Mouse (Mus musculus) lung, embryonic 14.5 days (tissue): ENCODE results near the gene Usp33. TPM values are rescaled to one million over a fixed set of nuclear protein-coding genes. Genes with fewer than 3 reads are reported as not detected.

Experiments used
- ATAC-seq: fragments of 200-750 bp; cut with Nextera tagmentation; 2 replicates; pipeline ENCODE4 v1.8.0; 2017; ENCODE audit warnings: mild to moderate bottlenecking, moderate TSS enrichment, moderate library complexity; ENCODE audit not compliant: insufficient read depth
- DNase-seq: peaks from one replicate; pipeline ENCODE4 v3.0.0-alpha.2; 2015
- H3K27ac ChIP-seq: fragments of 300-500 bp; sonication (generic); 2 replicates; pipeline ENCODE4 v1.5.1; 2014; ENCODE audit warnings: low read depth, mild to moderate bottlenecking, moderate library complexity
- H3K27me3 ChIP-seq: fragments of 300-500 bp; sonication (generic); 2 replicates; pipeline ENCODE4 v1.6.1; 2014; ENCODE audit warnings: low read length, control low read depth; ENCODE audit not compliant: insufficient read depth
- H3K36me3 ChIP-seq: fragments of 300-500 bp; sonication (generic); 2 replicates; pipeline ENCODE4 v1.6.1; 2014; ENCODE audit warnings: control low read depth; ENCODE audit not compliant: insufficient read depth
- H3K4me1 ChIP-seq: fragments of 300-500 bp; sonication (generic); 2 replicates; pipeline ENCODE4 v1.6.1; 2014; ENCODE audit warnings: antibody characterized with exemption, control low read depth; ENCODE audit not compliant: insufficient read depth
- H3K4me2 ChIP-seq: fragments of 300-500 bp; sonication (generic); 2 replicates; pipeline ENCODE4 v1.6.1; 2014; ENCODE audit warnings: mild to moderate bottlenecking
- H3K4me3 ChIP-seq: fragments of 300-500 bp; sonication (generic); 2 replicates; pipeline ENCODE4 v1.5.1; 2014; ENCODE audit warnings: low read depth, low read length
- H3K9ac ChIP-seq: fragments of 300-500 bp; sonication (generic); 2 replicates; pipeline ENCODE4 v1.6.1; 2014
- H3K9me3 ChIP-seq: fragments of 300-500 bp; sonication (generic); 2 replicates; pipeline ENCODE4 v1.6.1; 2016; ENCODE audit warnings: low read depth, low read length, control low read depth
- CTCF ChIP-seq: IDR thresholded peaks from 2 replicates; pipeline ENCODE4 v1.5.1; 2016; ENCODE audit warnings: antibody characterized with exemption, low read depth
- WGBS: fragments of 180-500 bp; shearing (Covaris S2); extraction: QIAGEN DNeasy Blood & Tissue Kit; methylation state at CpG from one replicate; pipeline ENCODE4 v1.1.7; 2014; 5-methylcytosine and 5-hydroxymethylcytosine counted together
- polyA plus RNA-seq: library from polyadenylated mRNA; unstranded; fragments of >200 nt; fragmentation: Nextera tagmentation; extraction: Ambion mirVana; gene quantifications from 2 replicates; pipeline ENCODE4 v1.2.1, GENCODE M21; 2014

The Usp33 gene
- polyA plus RNA-seq = 57.4 and 59.0 TPM in 2 replicates

DNA sequence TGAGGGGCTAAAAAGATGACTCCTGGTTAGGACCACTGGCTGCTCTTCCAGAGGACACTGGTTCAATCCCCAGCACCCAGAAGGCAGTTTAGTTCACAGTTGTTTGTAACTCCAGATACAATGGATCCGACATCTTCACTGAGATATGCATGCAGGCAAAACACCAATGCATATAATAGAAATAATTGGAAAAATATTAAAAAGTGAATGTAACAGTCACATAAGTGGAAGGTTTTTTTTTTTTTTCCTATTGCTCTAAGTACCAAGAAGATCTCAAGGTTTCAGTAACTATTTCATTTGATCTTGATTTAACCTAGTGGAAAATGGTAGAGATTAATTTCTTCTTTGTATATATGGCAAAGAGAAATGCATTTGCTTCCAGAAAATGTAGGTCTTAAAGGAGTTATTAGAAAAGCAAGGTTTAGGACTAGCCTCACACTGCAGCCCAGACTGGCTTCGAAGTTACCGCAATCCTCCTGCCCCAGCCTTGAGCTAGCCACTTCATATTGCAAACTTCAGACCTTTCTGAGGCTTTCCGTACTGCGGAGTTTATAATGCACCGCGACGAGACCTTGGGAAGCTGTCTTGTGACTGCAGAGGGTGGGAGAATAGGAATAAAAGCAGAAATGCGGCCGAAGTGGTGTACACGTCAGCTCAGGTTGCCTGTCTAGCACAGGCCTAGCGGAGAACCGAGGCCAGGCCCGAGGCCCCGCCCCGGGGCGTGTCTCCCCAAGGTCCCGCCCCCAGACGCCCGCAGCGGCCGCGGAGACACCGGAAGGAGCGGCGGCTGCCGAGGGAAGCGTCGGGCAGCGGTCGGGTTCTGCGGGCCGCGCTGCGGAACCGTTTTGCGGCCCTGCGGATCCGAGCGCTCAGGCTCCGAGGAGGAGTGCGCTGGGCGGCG is at the start of gene Usp33:
TSS of gene Usp33 (plus strand) at position 747 of the 901 bp plus-strand sequence.
- peak; percentile 96 for ATAC-seq
- TF ChIP-seq CTCF = no peak
- DNase-seq = peak; percentile 97
- Histone ChIP-seq H3K36me3 (no peaks in the 10 kb centered on the region), H3K9me3 (no peaks in the 10 kb centered on the region), H3K4me3 (peak within 1 kb of the TSS; percentile 73), H3K4me1 (peaks cover 4% of the 10 kb centered on the region; the same call in 1 of the 2 replicates), H3K9ac (peak within 1 kb of the TSS; percentile 86), H3K27me3 (no peaks in the 10 kb centered on the region), H3K4me2 (peak within 1 kb of the TSS; percentile 75), H3K27ac (peak within 1 kb of the TSS; percentile 76)
- 6% methylated on average over 40 of the region's 44 CpGs for WGBS

DNA sequence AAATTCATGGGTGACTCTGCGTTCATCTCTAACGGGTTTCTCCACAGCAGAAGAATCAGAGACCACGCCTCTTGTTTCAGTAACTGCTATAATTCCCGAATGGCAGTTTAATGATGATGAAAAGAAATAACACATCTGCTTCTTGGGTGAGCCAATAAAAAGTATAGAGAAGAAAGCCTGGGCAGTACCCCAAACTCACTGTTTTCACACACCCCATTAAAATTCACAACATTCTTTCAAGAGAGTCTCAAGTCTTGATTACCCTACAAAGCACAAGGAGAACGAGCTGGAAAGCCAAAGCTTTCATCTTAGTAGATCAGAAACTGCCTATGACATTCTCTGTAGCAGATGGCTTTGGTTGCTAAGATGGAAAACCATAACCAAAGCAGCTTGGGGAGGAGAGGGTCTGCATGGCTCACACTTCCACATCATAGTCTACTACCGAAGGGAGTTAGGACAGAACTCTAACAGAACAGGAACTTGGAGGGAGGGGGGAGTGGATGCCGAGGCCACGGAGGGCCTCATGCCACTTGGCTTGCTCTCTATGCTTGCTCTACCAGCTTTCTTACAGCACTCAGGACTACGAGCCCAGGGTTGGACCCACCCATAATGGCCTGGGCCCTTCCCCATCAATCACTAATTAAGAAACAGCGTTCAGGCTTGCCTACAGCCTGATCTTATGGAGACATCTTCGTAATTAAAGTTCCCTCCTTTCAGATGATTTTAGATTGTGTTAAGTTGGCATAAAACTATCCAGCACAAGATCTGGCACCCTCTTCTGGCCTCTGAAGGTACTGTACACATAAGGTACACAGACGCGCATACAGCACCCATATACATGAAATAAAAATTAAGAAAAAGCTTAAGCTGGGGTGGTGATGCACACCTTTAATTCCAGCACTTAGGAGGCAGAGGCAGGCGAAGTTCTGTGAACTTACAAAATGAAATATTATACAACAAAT is 45.6 kb upstream of the Usp33 start:
- DNase-seq = peak; percentile 92
- Histone ChIP-seq H3K9me3 (no peaks in the 10 kb centered on the region), H3K9ac (no peak overlapping the region), H3K27me3 (no peaks in the 10 kb centered on the region), H3K4me3 (no peak overlapping the region), H3K27ac (peak overlapping the region; percentile 95), H3K4me1 (0 out of 2 replicates have a peak, but pooled peaks cover 10% of the 10 kb centered on the region), H3K4me2 (no peak overlapping the region; the same call in 1 of the 2 replicates), H3K36me3 (peaks cover 17% of the 10 kb centered on the region)
- ATAC-seq = peak; percentile 88
- peak; percentile 60 for TF ChIP-seq CTCF
- 52% methylated on average over 14 of the region's 14 CpGs for WGBS

DNA sequence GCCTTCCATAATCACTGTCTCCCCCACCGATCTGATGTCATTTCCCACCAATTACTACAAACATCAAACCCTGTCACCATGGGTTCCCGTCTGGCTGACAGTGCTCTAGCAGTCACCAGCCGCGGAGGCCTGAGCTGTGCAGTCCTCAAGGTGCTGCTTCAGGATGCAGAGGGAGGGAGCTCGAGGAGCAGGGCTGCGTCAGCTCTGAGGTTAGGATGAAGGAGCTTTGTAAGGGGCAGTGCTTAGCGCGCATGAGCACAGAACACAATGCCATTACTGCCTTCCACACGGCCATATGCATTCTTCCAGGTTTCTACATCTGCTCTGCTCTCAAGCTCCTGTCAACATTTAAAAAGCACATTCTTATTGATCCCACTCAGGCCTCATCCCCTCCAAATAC is 43.3 kb upstream of the Usp33 start:
- no peaks in the 10 kb centered on the region for H3K27me3 ChIP-seq
- H3K9ac ChIP-seq = no peak overlapping the region
- H3K36me3 ChIP-seq = 0 out of 2 replicates have a peak, but pooled peaks cover 3% of the 10 kb centered on the region
- WGBS = 60% methylated on average over 9 of the region's 9 CpGs
- ATAC-seq = no peak
- H3K27ac ChIP-seq = peak overlapping the region; percentile 87
- no peaks in the 10 kb centered on the region for H3K9me3 ChIP-seq
- H3K4me1 ChIP-seq = 0 out of 2 replicates have a peak, but pooled peaks cover 12% of the 10 kb centered on the region
- no peak overlapping the region for H3K4me2 ChIP-seq
- TF ChIP-seq CTCF = no peak
- H3K4me3 ChIP-seq = no peak overlapping the region
- DNase-seq = no peak

DNA sequence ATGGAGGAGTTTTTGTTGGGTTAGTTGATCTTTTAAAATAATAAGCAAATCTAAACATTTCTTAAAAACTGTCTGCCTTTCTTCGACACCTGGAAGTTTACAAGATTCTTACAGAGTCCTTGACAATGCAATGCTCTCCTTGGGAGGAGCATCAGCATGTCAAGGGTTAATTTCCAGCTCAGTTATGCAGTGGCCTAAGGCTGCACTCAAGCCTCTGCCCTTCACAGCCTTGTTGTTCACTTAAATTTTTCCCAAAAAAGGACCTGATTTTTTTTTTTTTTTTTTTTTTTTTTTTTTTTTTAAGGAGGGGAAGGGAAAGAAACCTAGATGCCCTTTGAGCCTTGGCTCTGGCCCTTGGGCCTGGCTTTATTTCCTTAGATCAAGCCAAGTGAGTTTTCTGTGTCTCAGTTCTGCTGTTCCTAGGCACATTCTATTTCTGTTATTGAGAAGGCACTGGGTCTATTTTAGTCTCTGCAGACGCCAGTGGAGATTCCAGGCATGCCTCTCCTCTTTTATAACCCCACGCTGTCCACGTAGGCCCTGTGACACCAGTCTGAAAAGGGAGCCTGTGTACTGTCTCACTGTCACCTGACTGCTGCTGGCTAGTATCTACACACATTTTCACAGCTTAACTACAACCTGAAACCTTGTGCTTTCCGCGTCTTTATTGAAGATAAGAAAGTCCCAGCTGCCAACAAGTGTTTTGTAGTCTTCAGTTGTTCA is 42.0 kb upstream of the Usp33 start:
- TF ChIP-seq CTCF = no peak
- no peak overlapping the region for H3K4me3 ChIP-seq
- H3K9ac ChIP-seq = no peak overlapping the region
- peaks cover 20% of the 10 kb centered on the region for H3K4me1 ChIP-seq
- no peak overlapping the region for H3K4me2 ChIP-seq
- no peaks in the 10 kb centered on the region for H3K36me3 ChIP-seq
- H3K27me3 ChIP-seq = no peaks in the 10 kb centered on the region
- peak; percentile 61 for DNase-seq
- 26% methylated on average over 6 of the region's 6 CpGs for WGBS
- no peak for ATAC-seq
- H3K9me3 ChIP-seq = no peaks in the 10 kb centered on the region
- peak overlapping the region; percentile 87 for H3K27ac ChIP-seq

DNA sequence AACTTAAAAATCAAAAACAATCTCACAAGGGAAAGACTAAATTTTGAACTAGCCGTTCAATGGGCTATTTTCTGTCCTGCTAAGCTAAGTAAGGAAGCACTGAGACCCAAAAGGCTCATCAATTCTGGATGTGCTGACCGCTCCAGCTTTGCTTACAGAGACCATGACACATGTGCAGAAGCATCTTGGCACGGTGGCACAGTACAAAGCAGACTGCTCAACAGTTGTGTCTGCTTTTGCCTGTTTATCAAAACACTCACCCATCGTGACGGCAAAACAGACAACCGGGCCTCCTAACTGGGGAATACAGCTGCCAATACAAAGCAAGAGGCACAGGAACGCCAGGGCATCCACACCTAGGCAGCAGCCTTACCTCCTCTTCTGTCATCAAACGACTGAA is 41.2 kb upstream of the Usp33 start:
- no peak for TF ChIP-seq CTCF
- H3K4me3 ChIP-seq = no peak overlapping the region

DNA sequence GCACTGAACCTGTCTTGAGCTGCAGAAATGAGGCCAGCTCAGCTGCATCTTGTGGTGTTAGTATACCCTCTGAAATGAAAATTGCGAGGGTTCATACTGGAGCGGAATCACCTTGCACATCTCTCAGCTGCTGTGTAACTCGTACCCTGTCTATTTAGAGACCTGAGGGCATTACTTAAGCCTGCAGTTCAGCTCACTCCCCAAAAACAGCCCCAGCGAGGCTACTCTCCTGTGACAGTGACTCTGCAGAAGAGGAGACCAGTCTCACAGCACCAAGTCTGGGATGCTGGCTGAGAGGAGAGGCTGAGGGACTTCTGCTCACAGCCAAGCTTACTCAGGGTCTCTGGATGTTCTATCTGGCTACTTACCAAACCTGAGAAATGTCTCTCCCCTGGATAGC is 40.3 kb upstream of the Usp33 start:
- Histone ChIP-seq H3K9me3 (no peaks in the 10 kb centered on the region), H3K27ac (peak overlapping the region; percentile 87), H3K4me1 (peaks cover 19% of the 10 kb centered on the region), H3K4me3 (no peak overlapping the region), H3K27me3 (no peaks in the 10 kb centered on the region), H3K36me3 (no peaks in the 10 kb centered on the region), H3K4me2 (no peak overlapping the region), H3K9ac (no peak overlapping the region)
- no peak for ATAC-seq
- TF ChIP-seq CTCF = no peak
- 84% methylated on average over 4 of the region's 4 CpGs for WGBS
- DNase-seq = no peak

More for the DNA sequence above, 41.2 kb upstream of the Usp33 start:
- peak overlapping the region; percentile 87 for H3K27ac ChIP-seq
- 49% methylated on average over 8 of the region's 8 CpGs for WGBS
- H3K4me2 ChIP-seq = no peak overlapping the region
- DNase-seq (peak; percentile 45), ATAC-seq (no peak)
- H3K9me3 ChIP-seq = no peaks in the 10 kb centered on the region
- H3K9ac ChIP-seq = no peak overlapping the region
- H3K4me1 ChIP-seq = peaks cover 23% of the 10 kb centered on the region
- no peaks in the 10 kb centered on the region for H3K36me3 ChIP-seq
- no peaks in the 10 kb centered on the region for H3K27me3 ChIP-seq
